Mouse (Mus musculus) adrenal gland, postnatal 25 days (tissue): Measurements from ENCODE around the gene Cltc. TPM values are rescaled to one million over a fixed set of nuclear protein-coding genes. Genes with fewer than 3 reads are reported as not detected.

Experiments used
- DNase-seq: peaks from one replicate; pipeline ENCODE4 v3.0.0; 2021; ENCODE audit warnings: mixed read lengths
- total RNA-seq: library from RNA; stranded (reverse); gene quantifications from 2 replicates; pipeline ENCODE4 v1.2.3, GENCODE M21; 2021

Cltc gene
- total RNA-seq, 1 experiment from 2014 or later = 268 TPM

DNA sequence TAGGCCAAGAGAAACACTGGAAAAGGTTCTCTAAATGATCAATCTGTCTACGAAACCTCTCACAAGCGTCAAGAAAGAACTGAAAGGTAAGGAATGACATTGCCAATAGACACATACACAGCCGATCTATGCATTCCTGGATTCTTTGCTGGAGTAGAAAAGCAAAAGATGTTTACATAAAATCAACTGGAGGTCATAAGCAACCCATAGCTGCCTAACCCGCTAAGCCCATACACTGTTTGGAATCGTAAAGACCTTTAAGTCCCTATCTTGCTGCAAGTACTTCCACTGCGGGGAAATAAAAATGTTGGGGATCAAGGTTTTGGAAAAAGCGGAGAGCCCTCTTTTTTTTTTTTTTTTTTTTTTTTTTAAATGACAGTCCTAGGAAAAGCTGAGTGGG is 74.5 kb downstream of the Cltc start:
- DNase-seq = no peak

DNA sequence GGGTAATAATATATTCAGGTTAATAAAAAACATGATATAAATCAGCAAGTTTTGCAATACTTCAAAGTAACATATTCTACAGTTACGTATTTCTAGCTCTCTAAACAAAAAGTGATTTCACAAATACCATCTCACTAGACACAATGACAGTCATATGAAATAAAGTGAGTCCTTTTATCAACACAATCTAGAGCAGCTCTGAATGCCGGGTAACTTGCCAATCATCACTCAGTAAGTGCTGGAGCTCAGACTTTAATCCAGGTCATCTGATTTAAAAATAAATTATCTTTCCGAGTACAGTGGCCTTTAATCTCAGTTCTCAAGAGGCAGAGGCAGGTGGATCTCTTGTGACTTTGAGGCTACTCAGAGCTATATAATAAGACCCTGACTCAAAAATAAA is 75.9 kb downstream of the Cltc start:
- DNase-seq = no peak

DNA sequence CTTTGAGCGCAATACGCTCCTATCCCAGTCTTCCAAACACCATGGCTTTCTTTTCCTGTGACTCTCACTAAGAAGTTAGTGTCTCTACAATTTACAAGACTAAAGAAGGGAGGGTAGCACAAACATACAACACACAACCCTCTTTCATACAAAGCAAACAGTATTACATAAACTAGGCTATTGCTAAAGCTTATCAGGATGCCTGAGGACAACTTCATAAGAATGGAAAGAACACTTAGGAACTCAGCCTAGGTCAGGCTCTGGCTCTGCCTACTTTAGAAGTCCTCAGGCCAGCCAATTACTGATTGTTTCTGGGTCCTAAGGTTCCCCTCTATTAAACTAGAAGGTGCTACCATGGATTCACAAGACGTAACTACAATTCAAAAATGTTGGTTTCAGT is 76.6 kb downstream of the Cltc start:
- DNase-seq = no peak

DNA sequence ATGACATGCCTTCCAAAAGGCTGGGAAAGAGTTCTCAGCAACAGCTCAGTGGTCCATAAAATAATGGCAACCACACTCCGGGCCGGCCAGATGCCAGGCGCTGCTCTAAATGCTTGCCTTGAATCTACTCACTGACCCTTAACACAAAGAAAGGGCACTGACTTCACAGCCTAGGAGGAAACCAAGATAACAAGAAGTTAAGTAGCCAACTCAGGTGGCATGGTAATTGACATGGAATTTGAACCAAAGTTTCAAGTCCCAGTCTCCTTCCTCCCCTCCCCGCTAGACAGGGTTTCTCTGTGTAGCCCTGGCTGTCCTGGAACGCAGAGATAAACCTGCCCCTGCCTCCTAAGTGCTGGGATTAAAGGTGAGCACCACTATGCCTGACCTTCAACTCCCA is 78.4 kb downstream of the Cltc start:
- DNase-seq = no peak

DNA sequence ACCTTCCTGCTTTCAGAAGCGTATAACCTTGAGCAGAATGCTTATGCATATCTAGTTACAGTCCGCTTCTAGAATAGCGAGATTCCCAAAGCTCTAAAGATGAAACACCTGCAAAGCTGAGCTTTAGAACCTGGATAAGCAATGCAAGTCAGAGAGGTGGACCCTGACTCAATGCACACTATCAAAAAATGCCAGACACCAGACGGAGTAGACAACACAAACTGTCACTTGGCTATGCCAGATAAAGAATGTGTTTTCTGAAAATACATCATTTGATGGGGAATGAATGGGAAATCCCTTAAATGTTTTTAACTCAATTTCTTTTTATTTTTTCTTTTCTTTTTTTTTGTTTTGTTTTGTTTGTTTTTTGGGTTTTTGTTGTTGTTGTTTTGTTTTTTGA is 81.8 kb downstream of the Cltc start:
- no peak for DNase-seq

DNA sequence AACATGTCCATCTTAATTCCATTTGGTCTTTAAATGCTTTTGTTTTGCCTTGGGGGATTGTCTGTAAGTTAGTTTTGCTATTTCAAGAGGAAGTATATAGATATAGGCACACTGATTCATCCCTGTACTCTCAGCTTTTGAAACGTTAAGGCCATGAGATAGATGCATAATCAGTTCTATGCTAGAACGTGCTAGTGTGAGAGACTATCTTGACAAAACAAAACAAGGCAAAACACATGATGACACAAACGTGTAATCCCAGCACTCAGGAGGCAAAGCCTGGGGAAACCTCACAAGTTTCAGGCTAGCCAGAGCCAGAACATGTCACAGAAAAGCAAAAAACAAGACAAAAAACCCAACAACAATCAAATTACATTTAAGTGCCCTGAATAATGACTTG is 84.6 kb downstream of the Cltc start:
- DNase-seq = no peak

DNA sequence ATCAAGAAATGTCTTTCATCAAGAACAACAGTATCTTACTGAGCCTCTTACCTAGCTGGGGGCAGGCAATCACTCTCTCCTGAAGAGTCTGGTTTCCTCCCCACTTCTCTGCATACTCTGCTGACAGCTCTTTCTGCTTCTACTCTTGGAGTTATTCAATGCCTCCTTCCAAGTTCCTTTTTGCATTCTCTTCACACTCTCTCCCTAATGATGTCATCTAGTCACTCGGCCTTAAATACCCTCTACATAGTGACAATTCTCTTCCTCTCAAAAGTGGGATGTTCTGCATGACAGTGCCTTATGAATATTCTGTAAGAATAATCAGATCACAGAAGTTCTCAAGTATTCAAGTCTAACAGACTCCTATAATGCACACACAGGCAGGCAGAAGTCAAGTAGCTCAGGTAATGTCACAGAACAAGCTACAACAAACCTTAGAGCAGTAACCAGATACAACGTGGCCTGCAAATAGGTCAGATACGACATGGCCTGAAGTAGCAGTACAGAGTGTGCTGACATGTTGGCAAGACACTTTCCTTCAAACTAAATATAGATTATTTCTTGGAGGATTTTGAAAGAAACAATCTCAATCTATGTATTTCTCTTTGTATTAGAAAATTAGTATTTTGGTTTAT is 86.2 kb downstream of the Cltc start:
- no peak for DNase-seq

DNA sequence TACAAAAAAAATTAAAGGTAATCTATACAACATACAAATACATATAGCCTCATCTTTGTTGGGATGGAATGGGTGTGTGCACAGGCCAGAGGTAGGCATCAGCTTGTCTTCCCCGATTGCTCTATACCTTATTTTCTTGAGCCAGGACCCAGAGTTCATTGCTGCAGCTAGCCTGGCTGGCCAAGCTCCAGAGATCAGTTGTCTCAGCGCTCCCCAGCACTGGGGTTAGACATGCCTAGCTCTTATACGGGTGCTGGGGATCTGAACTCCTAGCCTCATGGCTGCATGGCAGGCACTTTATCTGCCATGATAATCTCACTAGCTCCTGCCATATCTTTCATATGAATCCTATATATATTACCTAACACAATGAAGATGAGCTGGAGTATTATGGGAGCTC is 89.2 kb downstream of the Cltc start:
- no peak for DNase-seq

DNA sequence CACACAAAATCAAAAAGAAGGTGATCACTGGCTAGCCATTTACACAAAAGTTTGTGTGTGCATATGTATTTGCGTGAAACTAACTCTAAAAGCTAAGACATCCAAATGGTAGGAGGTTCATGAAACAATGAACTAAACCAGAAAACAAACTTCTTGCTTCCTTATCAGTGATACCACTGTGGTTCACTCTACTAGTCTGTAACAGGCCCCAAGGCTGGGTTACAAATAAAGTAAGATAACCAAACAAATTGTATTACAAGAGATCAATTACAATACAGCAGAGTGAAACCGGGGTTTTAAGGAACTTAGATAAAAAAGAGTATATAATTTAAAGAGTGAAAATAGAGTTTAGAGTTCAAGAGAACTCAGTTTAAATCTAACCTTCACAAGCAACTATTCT is 89.8 kb downstream of the Cltc start:
- DNase-seq = no peak

DNA sequence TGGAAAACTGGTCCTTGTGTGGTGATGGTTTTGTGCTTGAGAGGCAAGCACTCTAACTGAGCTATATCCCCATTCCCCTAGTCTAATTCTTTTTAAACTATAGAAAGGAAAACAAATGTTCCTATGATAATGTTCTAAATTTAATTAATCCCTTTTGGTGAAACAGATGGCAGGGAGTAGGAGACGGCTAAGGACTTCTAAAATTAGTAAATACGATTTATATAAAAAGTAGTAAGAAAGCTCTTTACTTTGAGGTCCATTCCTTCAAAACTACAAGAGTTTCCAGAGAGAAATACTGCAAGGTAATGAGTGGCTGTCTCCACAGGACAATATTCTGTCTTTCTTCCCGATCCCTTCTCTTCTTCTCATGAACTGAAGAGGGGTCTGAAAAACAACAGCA is 93.0 kb downstream of the Cltc start:
- no peak for DNase-seq

DNA sequence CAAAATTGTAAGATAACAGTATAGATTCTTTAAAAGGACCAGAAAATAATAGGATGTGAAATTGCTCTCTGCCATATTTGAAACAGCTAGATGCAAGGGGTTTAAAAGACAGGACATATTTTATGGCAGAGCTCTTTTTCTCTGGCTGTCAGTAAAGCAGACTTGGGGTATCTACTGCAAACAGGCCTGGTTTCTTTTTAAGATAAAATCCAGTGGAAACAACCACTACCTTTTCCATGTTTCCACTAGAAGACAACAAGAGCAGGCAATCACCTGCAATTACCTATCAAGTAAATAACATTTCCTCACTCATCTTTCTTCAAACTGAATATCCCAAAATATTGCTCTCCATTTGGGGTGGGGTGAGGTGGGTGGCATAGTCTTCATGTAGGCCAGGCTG is 93.4 kb downstream of the Cltc start:
- DNase-seq = no peak

DNA sequence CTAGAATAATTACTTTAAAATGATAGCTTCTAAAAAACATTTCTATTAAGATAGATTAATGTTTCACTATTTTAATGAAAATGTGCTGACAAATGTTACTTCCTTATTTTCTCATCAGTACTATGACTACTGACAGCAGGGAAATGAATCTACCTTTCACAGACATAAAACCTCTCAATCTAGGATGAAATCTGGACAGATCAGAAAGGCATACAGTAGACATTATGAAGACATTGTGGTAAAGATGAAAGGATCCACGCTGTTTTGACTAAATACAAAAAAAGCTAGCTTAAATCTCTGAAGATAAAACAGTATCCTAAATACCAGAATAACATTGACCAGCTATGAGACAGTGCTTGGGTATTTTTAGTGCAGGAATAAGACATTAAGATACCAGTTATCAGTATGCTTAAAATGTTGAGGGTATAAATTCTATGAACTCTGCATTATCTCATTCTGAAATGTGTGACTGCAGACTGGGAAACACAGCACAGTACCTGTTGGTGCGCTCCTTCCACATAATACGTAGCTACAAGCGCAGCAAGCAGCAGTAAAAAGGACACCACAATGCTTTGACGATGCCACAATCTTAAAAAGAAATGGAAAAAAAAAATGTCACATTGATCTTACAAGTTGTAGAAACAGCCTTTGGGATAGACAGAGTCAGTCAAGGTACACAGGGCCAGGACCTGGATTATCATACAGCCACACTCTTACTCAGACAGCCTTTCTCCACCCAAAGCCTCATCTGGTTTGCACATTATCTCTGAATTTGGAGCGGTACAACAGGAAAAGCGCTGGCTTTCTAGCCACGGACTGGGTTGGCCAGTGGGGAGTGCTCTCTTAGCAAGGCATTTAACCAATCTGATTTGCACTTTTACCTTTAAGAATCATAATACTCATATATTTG is 94.1 kb downstream of the Cltc start:
- DNase-seq = no peak

DNA sequence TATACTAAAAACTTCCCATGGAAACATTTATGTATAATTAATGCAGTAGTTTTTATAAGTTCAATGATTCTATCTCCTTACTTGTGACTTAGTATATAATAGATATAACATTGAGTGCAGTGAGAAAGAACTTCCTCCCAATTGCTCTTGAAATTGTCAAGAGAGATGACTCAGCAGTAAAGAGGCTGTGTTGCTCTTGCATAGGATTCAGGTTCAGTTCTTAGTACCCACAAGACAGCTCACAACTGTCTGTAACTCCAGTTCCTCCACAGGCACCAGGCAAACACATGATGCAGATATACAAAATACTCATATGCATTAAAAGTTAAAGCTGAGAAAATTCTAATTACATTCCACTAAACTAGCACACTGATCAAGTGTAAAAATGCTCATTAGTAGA is 99.5 kb downstream of the Cltc start:
- no peak for DNase-seq

DNA sequence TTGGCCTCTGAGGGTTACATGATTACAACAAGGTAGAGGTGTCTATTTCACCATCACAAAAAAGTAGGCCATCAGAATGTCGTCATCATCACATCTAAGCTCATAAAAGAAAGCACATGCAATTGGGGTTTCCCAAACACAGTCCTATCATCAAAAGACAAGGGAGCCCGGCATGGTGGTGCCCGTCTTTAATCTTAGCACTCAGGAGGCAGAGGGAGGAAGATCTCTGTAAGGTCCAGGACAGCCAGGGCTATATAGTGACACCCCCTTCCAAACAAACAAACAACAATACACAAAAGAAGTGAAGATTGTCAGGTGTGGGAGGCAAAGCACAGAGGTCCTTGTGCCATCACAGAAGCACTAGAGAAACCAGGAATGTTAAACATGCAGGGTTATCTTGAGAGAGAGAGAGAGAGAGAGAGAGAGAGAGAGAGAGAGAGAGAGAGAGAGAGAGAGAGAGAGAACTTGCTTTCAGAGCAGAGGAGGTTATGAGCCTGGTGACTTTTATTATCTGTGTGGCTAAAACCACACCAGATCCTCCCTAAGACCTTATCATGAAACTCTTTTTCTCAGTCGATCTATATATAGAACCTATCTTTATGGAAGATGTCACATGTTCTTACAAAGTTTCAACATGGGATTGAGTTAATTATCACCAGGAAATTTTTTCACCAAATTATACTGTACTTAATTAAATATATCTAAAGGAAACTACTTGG is 100.4 kb downstream of the Cltc start:
- DNase-seq = no peak

DNA sequence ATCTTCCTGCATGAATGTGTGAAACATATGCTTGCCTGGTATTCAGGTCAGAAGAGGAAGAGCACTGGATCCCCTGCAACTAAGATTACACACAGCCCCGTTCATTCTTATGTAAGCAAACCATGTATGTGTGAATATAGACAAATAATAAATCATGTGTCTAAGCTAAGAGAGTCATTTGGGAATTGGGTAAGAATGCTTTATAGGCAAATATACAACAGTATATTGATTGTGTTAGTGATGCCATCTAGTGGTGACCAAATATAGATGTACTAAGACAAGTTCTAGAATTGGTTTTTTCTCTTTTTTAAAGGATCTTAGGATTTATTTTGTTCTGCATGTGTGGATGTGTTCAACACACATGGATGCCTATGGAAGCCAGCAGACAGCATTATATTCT is 101.7 kb downstream of the Cltc start:
- no peak for DNase-seq

DNA sequence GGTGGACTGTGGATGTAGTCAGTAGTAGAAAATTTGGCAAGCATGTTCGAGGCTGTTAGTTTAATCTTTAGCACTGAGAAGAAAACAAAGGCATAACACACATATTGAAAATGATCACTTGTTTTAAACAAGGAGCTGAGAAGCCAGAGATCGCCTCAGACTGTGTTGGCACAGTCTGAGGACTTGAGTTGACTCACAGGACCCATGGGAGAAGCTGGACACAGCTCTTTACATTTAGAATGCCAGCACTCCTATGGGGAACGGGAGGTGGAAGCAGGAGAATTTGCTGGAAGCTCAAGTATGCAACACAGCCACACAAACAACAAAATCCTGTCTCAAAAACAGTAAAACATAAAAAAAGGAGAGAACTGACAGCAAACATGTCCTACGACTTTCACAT is 103.3 kb downstream of the Cltc start:
- DNase-seq = no peak

DNA sequence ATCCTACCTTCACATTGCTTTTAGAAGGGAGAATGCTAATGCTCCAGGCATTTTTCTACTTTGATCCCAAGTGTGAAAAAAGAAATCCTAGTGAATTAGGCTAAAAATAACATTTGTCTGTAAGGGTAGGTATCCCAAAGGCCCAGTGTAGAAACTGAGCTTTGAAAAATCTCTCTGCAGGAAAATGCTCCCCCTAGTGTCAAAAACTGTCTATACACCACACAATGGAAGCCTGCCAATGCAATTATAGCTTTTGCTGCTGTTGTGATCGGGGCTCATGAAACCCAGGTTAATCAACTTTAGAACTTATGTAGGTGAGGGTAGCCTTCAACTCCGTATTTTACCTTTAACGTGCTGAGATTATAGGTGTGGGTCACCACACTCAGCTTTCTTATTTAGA is 103.9 kb downstream of the Cltc start:
- no peak for DNase-seq

DNA sequence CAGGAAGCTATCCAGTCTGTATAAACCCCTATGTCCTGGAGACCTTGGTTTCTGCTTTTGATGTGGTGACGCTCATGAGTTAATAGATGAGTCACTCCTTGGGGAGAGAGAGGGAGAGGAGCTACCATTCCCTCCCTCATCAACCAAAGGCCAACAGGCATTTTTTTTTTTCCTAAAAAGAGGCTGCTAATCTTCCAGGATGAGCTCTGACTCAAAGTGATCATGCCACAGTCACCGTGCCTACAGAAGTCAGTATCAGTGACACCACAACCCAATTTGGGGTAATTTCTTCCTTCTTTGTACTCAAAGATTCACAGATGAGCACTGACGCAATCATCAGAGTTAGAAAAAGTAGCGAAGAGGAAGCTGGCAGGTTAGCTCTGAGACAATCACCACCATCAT is 104.8 kb downstream of the Cltc start:
- DNase-seq = no peak

DNA sequence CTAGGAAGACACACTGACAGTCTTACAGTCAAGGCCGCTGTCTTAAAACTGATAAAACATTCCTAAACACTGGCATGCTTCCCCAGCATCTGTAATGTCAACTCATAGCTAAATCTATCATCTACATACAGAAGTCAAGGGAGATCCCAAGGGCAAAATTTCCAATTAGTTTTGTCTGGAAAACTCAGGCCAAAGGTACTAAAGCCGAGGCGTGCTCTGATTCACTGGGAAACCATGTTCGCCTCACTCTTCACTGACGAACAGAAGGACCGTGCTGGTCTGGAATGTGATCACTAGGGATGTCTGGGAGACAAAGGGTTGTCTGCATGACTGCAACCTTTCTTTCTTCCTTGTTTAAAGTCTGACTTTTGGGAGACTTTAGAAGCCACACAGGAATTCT is 106.7 kb downstream of the Cltc start:
- no peak for DNase-seq

DNA sequence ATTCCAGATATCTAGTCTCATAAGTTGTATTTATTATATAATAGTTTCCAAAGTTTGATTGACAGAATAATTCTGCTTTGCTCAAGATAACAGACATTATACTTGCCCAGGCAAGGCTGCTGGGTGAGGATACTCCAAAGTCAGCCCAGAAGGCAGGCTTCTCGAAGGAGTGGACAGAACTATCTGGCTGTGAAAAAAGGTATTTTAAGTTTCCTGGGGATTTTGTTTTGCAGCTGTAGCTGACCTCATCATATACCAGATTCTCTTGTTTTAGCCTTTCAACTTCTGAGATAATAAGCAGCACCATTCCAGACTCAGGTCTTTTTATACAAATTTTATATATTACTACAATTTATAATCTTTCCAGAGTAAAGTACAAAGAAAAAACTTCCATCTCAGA is 107.8 kb downstream of the Cltc start:
- no peak for DNase-seq

DNA sequence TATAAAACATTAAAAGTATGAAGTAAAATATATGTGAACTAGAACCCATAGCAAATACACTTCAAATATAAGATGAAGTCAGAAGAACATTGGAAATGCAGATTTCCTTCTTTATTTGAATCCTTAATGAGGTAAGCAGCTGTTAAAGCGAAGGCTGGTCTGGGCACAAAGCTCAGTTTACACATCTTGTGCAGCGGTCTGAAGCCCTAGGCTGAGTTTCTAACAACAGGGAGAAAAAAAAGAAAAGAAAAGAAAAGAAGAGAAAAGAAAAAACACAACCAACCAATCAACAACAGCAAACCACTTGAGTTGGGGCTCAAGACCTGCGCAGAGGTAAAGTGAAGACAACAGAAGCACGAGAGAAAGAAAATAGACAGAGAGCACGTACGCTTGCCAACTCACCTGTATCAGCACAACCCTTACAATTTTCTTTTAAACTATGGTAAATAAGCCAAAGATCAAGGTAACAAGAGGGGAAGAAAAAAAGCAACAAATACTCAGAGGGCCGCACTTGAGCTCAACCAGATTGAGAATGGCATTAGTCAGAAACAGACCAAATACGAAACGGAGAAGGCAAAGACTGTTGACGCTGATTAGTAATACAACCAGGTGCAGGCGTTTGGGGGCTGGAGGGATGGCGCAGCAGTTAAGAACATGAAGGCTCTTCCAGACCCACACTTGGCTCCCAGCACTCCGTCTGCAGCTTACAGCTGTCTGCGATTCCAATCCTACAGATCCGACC is 109.5 kb downstream of the Cltc start:
- no peak for DNase-seq

DNA sequence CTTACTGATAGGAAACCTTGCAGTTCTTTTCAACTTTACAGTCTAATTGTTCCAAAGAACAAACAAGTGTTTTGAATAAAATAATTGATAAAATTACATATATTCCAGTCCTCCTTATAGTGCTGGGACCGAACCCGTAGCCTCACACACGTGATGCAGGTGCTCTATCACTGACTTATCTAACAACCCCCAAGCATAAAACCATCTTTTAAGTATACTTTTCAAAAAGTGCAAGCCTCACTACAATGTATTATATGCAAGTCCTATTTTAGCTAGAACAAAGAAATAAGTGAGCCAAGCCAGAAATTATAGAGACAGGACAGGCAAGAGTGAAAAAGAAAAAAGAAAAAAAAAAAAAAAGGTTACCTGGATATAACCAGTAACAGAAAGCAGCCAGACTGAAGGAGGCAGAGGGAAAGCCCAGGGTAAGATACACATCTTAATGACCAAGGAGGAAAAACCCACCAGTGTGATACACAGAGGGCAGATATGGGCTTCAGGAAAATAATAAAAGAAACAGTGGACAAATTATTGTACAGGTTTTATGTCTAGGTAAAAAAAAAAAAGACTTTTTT is 110.4 kb downstream of the Cltc start:
- DNase-seq = no peak
